Mouse (Mus musculus): ENCODE measurements around the gene Gm10197. TPM values are rescaled to one million over a fixed set of nuclear protein-coding genes. Genes with fewer than 3 reads are reported as not detected.
"Not testable (repeated sequence)": the region's sequence is repeated elsewhere in the genome, so short reads cannot be mapped to it uniquely, and the experiment has no call there.

Gm10197 gene
- not detected for total RNA-seq (2022)

GRCm38 (mm10) chr19:53371666-53372065 lies at the start of gene Gm10197:
TSS of gene Gm10197 (minus strand) at chr19:53371766.
- DNase-seq (ENCODE audit: low spot score in 2 of 2): no peak

- peak; percentile 43 to 48 for DNase-seq (ENCODE audit: low spot score in 2 of 2)
Measured at GRCm38 (mm10) chr19:53420924-53421582, 49.5 kb upstream of the Gm10197 start.

GRCm38 (mm10) chr19:53419834-53420233 lies 48.3 kb upstream of the Gm10197 start:
- no peak for DNase-seq (ENCODE audit: low spot score in 2 of 2)

- peak; percentile 18 to 44 for DNase-seq (ENCODE audit: low spot score in 2 of 2)
Measured at GRCm38 (mm10) chr19:53415198-53415597, 43.6 kb upstream of the Gm10197 start.

- DNase-seq (ENCODE audit: low spot score in 2 of 2): no peak
Measured at GRCm38 (mm10) chr19:53414650-53415049, 43.1 kb upstream of the Gm10197 start.

- DNase-seq (ENCODE audit: low spot score in 2 of 2): no peak
Measured at GRCm38 (mm10) chr19:53413617-53414380, 42.2 kb upstream of the Gm10197 start.

- DNase-seq (ENCODE audit: low spot score in 2 of 2): peak in 1 of 2 experiments; percentile 64
Measured at GRCm38 (mm10) chr19:53412149-53412848, 40.7 kb upstream of the Gm10197 start.

GRCm38 (mm10) chr19:53409663-53410307 lies 38.2 kb upstream of the Gm10197 start:
- no peak for DNase-seq (ENCODE audit: low spot score in 2 of 2)

- no peak for DNase-seq (ENCODE audit: low spot score in 2 of 2)
Measured at GRCm38 (mm10) chr19:53408398-53408797, 36.8 kb upstream of the Gm10197 start.

GRCm38 (mm10) chr19:53407350-53407749 lies 35.8 kb upstream of the Gm10197 start:
- no peak for DNase-seq (ENCODE audit: low spot score in 2 of 2)

- DNase-seq (ENCODE audit: low spot score in 2 of 2): no peak
Measured at GRCm38 (mm10) chr19:53405810-53406209, 34.2 kb upstream of the Gm10197 start.

- DNase-seq (ENCODE audit: low spot score in 2 of 2): no peak
Measured at GRCm38 (mm10) chr19:53404837-53405356, 33.3 kb upstream of the Gm10197 start.

- no peak for DNase-seq (ENCODE audit: low spot score in 2 of 2)
Measured at GRCm38 (mm10) chr19:53404219-53404836, 32.8 kb upstream of the Gm10197 start.

GRCm38 (mm10) chr19:53402741-53403432 lies 31.3 kb upstream of the Gm10197 start:
- DNase-seq (ENCODE audit: low spot score in 2 of 2): no peak

GRCm38 (mm10) chr19:53400332-53401110 lies 29.0 kb upstream of the Gm10197 start:
- no peak for DNase-seq (ENCODE audit: low spot score in 2 of 2)

- DNase-seq (ENCODE audit: low spot score in 2 of 2): no peak
Measured at GRCm38 (mm10) chr19:53399213-53399612, 27.6 kb upstream of the Gm10197 start.

- no peak for DNase-seq (ENCODE audit: low spot score in 2 of 2)
Measured at GRCm38 (mm10) chr19:53397451-53398233, 26.1 kb upstream of the Gm10197 start.

GRCm38 (mm10) chr19:53395805-53396204 lies 24.2 kb upstream of the Gm10197 start:
- DNase-seq (ENCODE audit: low spot score in 2 of 2): not testable (repeated sequence)

- not testable (repeated sequence) for DNase-seq (ENCODE audit: low spot score in 2 of 2)
Measured at GRCm38 (mm10) chr19:53394956-53395355, 23.4 kb upstream of the Gm10197 start.
